Mouse (Mus musculus) G1E-ER4 (cell line): Measurements from ENCODE around the gene Fgfr2. TPM values are rescaled to one million over a fixed set of nuclear protein-coding genes. Genes with fewer than 3 reads are reported as not detected.

ENCODE experiments used
- GATA1 ChIP-seq: IDR thresholded peaks from one replicate; pipeline ENCODE4 v1.8.0; 2012; ENCODE audit warnings: low read length, inconsistent platforms
- polyA plus RNA-seq: library from polyadenylated mRNA; stranded (reverse); fragments of >175 nt; gene quantifications from 2 replicates; pipeline ENCODE4 v1.2.3, GENCODE M21; 2012

Gene Fgfr2
- polyA plus RNA-seq, 1 experiment, result not detected

- TF ChIP-seq GATA1, result no peak
Measured at GRCm38 (mm10) chr7:131327054-131327453, 1796.1 kb downstream of the Fgfr2 start.

DNA sequence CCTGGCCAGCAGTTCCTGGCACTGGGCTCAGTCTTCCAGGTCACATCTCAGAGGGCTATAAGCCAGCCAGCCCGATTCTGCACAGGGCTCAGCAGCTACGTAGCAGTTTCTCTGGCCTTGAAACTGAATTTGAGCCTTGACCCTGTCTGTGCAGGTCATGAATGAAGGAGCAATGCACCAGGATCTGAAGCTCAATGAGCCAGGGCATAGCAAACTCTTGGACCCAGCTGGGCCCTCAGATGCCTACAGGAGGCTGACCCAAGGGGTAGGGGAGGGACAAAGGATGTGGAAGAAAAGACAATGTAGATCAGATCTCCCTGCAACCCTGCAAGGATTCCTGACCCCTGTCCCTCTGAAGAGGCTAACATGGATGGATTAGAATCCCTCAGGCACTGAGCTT lies 1801.0 kb downstream of the Fgfr2 start, which contains the start of gene Cuzd1:
TSS of gene Cuzd1 (minus strand) at position 101 of the 400 bp plus-strand sequence.
- no peak for TF ChIP-seq GATA1

DNA sequence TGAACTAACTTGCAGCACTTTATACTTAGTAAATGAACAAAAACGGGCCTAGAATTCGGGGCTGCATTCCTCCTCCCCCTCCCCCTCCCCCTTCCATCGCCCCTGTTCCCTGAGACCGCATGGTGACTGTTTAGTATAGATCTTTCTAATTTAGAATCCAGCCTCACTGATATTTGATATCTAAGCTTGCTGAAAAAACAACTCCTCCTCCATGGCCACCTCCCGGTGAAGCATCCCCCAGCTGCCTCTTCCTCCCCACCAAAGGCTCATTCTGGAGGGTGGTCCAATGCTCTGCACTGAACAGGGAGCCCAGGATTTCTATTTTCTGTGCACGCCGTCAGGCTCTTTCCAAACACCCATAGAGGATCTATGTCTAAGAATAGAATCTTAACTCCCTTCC lies 1804.8 kb downstream of the Fgfr2 start:
- no peak for TF ChIP-seq GATA1

- no peak for TF ChIP-seq GATA1
Measured at GRCm38 (mm10) chr7:131317587-131317986, 1805.6 kb downstream of the Fgfr2 start.

- no peak for TF ChIP-seq GATA1
Measured at GRCm38 (mm10) chr7:131314493-131314892, 1808.7 kb downstream of the Fgfr2 start.

GRCm38 (mm10) chr7:131306733-131307132 lies 1816.4 kb downstream of the Fgfr2 start:
- no peak for TF ChIP-seq GATA1

GRCm38 (mm10) chr7:131303340-131303739 lies 1819.8 kb downstream of the Fgfr2 start:
- no peak for TF ChIP-seq GATA1

GRCm38 (mm10) chr7:131297151-131297550 lies 1826.0 kb downstream of the Fgfr2 start:
- no peak for TF ChIP-seq GATA1

DNA sequence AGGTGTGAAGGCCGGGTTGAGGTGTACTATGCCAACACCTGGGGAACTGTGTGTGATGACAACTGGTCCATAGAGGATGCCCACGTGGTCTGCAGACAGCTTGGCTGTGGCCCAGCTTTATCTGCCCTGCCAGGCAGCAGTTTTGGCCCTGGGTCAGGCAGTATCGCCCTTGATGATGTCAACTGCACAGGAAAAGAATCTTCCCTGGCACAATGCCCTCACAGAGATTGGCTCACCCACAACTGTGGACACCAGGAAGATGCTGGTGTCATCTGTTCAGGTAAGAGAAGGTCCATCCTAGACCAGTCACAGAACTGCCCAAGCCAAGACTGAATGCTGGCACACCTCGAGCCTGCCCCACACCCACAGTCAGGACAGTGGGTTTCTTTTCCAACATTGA lies 1857.3 kb downstream of the Fgfr2 start:
- no peak for TF ChIP-seq GATA1

- TF ChIP-seq GATA1, result no peak
Measured at GRCm38 (mm10) chr7:131264251-131264650, 1858.9 kb downstream of the Fgfr2 start.

DNA sequence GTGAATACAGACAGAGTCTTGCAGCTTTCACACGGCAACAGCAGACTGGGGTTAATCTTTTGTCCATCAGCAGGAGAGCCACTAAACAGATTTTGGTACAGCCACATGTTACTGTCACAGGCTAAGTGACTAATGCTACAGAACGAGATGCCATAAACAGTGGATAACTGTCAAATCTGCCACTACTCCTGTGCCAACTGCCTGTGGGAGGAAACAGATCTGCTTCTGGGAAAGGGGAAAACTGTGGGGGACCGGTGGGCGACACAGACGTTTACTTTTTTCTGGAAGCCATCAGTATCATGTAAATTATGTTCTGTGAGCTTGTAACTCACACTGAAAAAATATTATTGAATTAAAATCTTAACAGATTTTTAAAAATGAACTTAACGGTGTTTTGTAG lies 1862.2 kb downstream of the Fgfr2 start:
- no peak for TF ChIP-seq GATA1

DNA sequence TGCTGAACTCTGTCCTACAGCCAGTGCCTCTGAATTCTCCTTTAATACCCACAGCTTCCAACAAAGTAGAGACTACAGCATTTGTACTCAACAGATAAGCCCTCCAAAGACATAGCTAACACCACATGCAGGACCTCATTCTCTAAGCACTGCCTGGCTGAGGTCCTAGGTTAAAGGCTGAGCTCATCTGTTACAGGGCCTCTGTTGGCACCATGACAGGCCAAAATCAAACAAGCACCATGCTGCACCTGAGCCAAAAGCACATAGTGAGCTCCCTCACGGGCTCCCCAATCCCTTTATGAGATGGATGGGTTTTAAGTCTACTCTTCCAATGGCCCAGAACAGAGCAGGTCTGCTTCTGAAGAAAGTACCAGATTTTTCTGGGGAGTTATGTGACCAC lies 1865.8 kb downstream of the Fgfr2 start:
- no peak for TF ChIP-seq GATA1

- no peak for TF ChIP-seq GATA1
Measured at GRCm38 (mm10) chr7:131256841-131257240, 1866.3 kb downstream of the Fgfr2 start.

GRCm38 (mm10) chr7:131244993-131245392 lies 1878.2 kb downstream of the Fgfr2 start:
- no peak for TF ChIP-seq GATA1

DNA sequence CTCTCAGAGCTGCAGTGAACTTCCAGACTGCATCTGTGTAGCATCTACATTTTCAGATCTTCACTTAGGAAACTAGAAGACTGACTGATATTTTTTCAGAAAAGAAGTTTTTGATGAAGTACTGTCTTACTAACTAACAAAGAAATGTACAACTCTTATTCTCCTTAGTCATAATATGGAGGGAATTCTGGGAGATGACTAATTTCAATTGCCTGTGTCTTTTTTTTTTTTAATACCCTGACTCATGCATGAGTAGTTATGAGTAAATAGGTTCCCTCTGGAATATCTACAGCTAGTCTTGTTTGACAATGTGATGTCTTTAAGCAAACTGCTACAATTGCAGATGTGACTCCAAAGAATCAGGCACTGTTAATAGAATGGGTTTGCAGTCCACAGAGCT lies 1887.1 kb downstream of the Fgfr2 start:
- no peak for TF ChIP-seq GATA1

DNA sequence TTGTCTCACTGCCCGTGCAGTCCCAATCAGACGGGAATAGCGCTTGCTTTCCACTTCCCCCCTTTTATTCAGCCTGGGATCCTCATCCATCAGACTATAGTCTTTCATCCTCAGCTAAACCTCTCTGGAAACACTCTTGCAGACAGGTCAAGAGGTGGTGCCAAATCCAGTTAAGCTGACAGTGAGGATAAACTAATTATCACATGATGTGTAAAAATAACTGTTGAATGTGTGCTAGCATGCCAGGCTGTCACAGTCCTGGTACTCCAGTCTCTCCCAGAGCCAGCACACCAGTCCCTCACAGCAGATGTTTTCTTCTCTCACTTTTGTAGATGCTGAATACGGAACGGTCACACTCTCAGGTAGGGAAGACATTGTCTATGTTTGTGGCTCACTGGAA lies 1900.1 kb downstream of the Fgfr2 start:
- TF ChIP-seq GATA1, result no peak

- no peak for TF ChIP-seq GATA1
Measured at GRCm38 (mm10) chr7:131187996-131188395, 1935.2 kb downstream of the Fgfr2 start.

- no peak for TF ChIP-seq GATA1
Measured at GRCm38 (mm10) chr7:131187047-131187446, 1936.1 kb downstream of the Fgfr2 start.

DNA sequence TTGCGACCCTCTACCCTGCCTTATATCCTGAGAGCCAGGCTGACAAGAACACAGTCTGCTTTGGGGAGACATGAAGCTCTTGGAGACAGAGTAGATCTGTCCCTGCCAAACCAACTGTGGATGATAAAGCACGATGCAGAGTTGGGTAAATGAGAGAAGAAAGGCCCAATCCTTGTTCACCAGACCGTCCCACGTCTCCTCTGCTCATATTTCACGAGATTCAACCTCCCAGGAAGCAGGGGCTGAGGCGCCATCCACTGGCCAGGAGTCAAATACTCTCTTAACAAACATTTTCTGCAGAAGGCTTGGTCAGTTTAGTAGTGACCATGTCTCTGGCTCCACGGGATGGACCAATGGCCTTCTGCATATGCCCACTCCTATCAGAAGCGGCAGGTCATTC lies 1938.8 kb downstream of the Fgfr2 start:
- TF ChIP-seq GATA1, result no peak

DNA sequence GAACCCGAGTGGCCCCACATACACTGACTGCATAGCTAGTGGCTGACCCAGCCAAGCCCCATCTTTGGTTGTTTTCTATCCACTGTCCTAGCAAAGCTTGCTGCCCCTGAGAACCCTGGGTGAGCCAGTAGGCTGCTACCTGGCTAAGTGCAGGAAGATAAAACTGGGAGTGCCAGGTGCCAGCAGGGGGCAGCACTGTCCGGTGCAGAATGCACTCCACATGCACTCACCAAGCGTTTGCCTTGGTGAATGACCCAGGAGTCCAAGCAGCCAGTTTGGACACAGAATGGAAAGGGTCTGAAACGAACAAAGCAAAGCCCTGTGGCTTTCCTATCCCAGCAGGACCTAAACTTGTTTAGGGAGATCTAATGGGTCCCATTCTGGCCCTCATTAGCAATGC lies 1940.5 kb downstream of the Fgfr2 start:
- TF ChIP-seq GATA1, result no peak
